Mouse (Mus musculus): ENCODE measurements around the gene Snap23. TPM values are rescaled to one million over a fixed set of nuclear protein-coding genes. Genes with fewer than 3 reads are reported as not detected.

Gene Snap23
- polyA plus RNA-seq, 1 experiment from 2014 or later: 56.0 TPM

- no peak overlapping the region for H3K4me3 ChIP-seq
- 65% methylated on average over 2 of the region's 2 CpGs for WGBS
- no peaks in the 10 kb centered on the region for H3K27me3 ChIP-seq
- no peak overlapping the region for H3K9ac ChIP-seq
- H3K27ac ChIP-seq: no peak overlapping the region
- H3K4me2 ChIP-seq: no peak overlapping the region
- peaks cover 3% of the 10 kb centered on the region; the same call in 1 of the 2 replicates for H3K4me1 ChIP-seq
- peaks cover 18% of the 10 kb centered on the region for H3K36me3 ChIP-seq
- H3K9me3 ChIP-seq: no peaks in the 10 kb centered on the region
- ATAC-seq (ENCODE audit: insufficient number of reproducible peaks, low FRiP score, low TSS enrichment, low read depth): no peak
Observed at GRCm38 (mm10) chr2:120630655-120631054, 63.2 kb downstream of the Snap23 start.

GRCm38 (mm10) chr2:120631521-120631920 lies 64.0 kb downstream of the Snap23 start:
- Histone ChIP-seq H3K4me3 (no peak overlapping the region), H3K27ac (no peak overlapping the region), H3K9ac (no peak overlapping the region), H3K9me3 (no peaks in the 10 kb centered on the region), H3K4me1 (peaks cover 3% of the 10 kb centered on the region; the same call in 1 of the 2 replicates), H3K36me3 (peaks cover 18% of the 10 kb centered on the region), H3K27me3 (no peaks in the 10 kb centered on the region), H3K4me2 (no peak overlapping the region)
- WGBS: 90% methylated on average over 2 of the region's 2 CpGs
- no peak for ATAC-seq (ENCODE audit: insufficient number of reproducible peaks, low FRiP score, low TSS enrichment, low read depth)

GRCm38 (mm10) chr2:120631957-120632356 lies 64.5 kb downstream of the Snap23 start:
- Histone ChIP-seq H3K36me3 (peaks cover 18% of the 10 kb centered on the region), H3K4me1 (peaks cover 3% of the 10 kb centered on the region; the same call in 1 of the 2 replicates), H3K4me2 (no peak overlapping the region), H3K27ac (no peak overlapping the region), H3K27me3 (no peaks in the 10 kb centered on the region), H3K9me3 (no peaks in the 10 kb centered on the region), H3K4me3 (no peak overlapping the region), H3K9ac (no peak overlapping the region)
- WGBS: 84% methylated on average over 4 of the region's 4 CpGs
- no peak for ATAC-seq (ENCODE audit: insufficient number of reproducible peaks, low FRiP score, low TSS enrichment, low read depth)

GRCm38 (mm10) chr2:120640835-120641234 lies 73.4 kb downstream of the Snap23 start:
- Histone ChIP-seq H3K4me1 (no peaks in the 10 kb centered on the region), H3K27me3 (no peaks in the 10 kb centered on the region), H3K4me3 (no peak overlapping the region), H3K27ac (no peak overlapping the region), H3K9ac (no peak overlapping the region), H3K4me2 (no peak overlapping the region), H3K36me3 (no peaks in the 10 kb centered on the region), H3K9me3 (no peaks in the 10 kb centered on the region)
- ATAC-seq (ENCODE audit: insufficient number of reproducible peaks, low FRiP score, low TSS enrichment, low read depth): no peak
- 90% methylated on average over 8 of the region's 8 CpGs for WGBS

- Histone ChIP-seq H3K9ac (no peak overlapping the region), H3K4me2 (no peak overlapping the region), H3K27ac (peak overlapping the region; percentile 83), H3K36me3 (no peaks in the 10 kb centered on the region), H3K9me3 (no peaks in the 10 kb centered on the region), H3K27me3 (no peaks in the 10 kb centered on the region), H3K4me1 (no peaks in the 10 kb centered on the region), H3K4me3 (no peak overlapping the region)
- WGBS: 41% methylated on average over 7 of the region's 7 CpGs
- peak; percentile 88 for ATAC-seq (ENCODE audit: insufficient number of reproducible peaks, low FRiP score, low TSS enrichment, low read depth)
Observed at GRCm38 (mm10) chr2:120643836-120644235, 76.4 kb downstream of the Snap23 start.

- no peak overlapping the region for H3K27ac ChIP-seq
- H3K27me3 ChIP-seq: no peaks in the 10 kb centered on the region
- H3K4me2 ChIP-seq: no peak overlapping the region
- 35% methylated on average over 4 of the region's 4 CpGs for WGBS
- ATAC-seq (ENCODE audit: insufficient number of reproducible peaks, low FRiP score, low TSS enrichment, low read depth): no peak
- H3K9me3 ChIP-seq: no peaks in the 10 kb centered on the region
- no peaks in the 10 kb centered on the region for H3K36me3 ChIP-seq
- H3K9ac ChIP-seq: no peak overlapping the region
- no peak overlapping the region for H3K4me3 ChIP-seq
- no peaks in the 10 kb centered on the region for H3K4me1 ChIP-seq
Observed at GRCm38 (mm10) chr2:120646777-120647176, 79.3 kb downstream of the Snap23 start.

Other genes starting within 250 kb of the Snap23 start
- gene Vps39, start 214.5 kb upstream of the Snap23 start, polyA plus RNA-seq (2015; fragmentation: Nextera tagmentation; extraction: Ambion mirVana): 22.5 and 25.0 TPM in 2 replicates
- 7.8 and 9.9 TPM in 2 replicates for gene Ganc, start 163.8 kb upstream of the Snap23 start, polyA plus RNA-seq (2015; fragmentation: Nextera tagmentation; extraction: Ambion mirVana)
- 10.3 and 11.1 TPM in 2 replicates for gene Tmem87a, start 163.6 kb upstream of the Snap23 start, polyA plus RNA-seq (2015; fragmentation: Nextera tagmentation; extraction: Ambion mirVana)
- 1.5 and 4.7 TPM in 2 replicates for gene Capn3, start 111.7 kb upstream of the Snap23 start, polyA plus RNA-seq (2015; fragmentation: Nextera tagmentation; extraction: Ambion mirVana)
- gene Zfp106, start 3.8 kb upstream of the Snap23 start, polyA plus RNA-seq (2015; fragmentation: Nextera tagmentation; extraction: Ambion mirVana): 47.7 and 49.1 TPM in 2 replicates
- gene Haus2, start 41.7 kb downstream of the Snap23 start, polyA plus RNA-seq (2015; fragmentation: Nextera tagmentation; extraction: Ambion mirVana): 21.8 and 23.2 TPM in 2 replicates
- gene Lrrc57, start 41.8 kb downstream of the Snap23 start, polyA plus RNA-seq (2015; fragmentation: Nextera tagmentation; extraction: Ambion mirVana): 24.4 and 25.4 TPM in 2 replicates
- 6.1 and 7.5 TPM in 2 replicates for gene Stard9, start 61.5 kb downstream of the Snap23 start, polyA plus RNA-seq (2015; fragmentation: Nextera tagmentation; extraction: Ambion mirVana)